Mouse (Mus musculus) intestine, postnatal 0 days (tissue): ENCODE data around the gene Ryr1. TPM values are rescaled to one million over a fixed set of nuclear protein-coding genes. Genes with fewer than 3 reads are reported as not detected.
"Not testable (repeated sequence)": the region's sequence is repeated elsewhere in the genome, so short reads cannot be mapped to it uniquely, and the experiment has no call there.

ENCODE experiments used
- ATAC-seq: fragments of 200-750 bp; cut with Nextera tagmentation; 2 replicates; pipeline ENCODE4 v1.8.0; 2017; ENCODE audit warnings: mild to moderate bottlenecking, moderate TSS enrichment, moderate library complexity
- H3K27ac ChIP-seq: fragments of 300-500 bp; sonication (generic); 2 replicates; pipeline ENCODE4 v1.5.1; 2014; ENCODE audit warnings: mild to moderate bottlenecking, low read depth, low read length, moderate library complexity
- H3K27me3 ChIP-seq: fragments of 300-500 bp; sonication (generic); replicated peaks from 2 replicates; pipeline ENCODE4 v1.6.1; 2014; ENCODE audit warnings: low read length, mixed read lengths; ENCODE audit not compliant: control insufficient read depth, insufficient read depth
- H3K36me3 ChIP-seq: fragments of 300-500 bp; sonication (generic); 2 replicates; pipeline ENCODE4 v1.6.1; 2014; ENCODE audit warnings: mild to moderate bottlenecking, moderate library complexity; ENCODE audit not compliant: control insufficient read depth, insufficient read depth
- H3K4me1 ChIP-seq: fragments of 300-500 bp; sonication (generic); replicated peaks from 2 replicates; pipeline ENCODE4 v1.6.1; 2014; ENCODE audit warnings: antibody characterized with exemption, low read length, mixed read lengths; ENCODE audit not compliant: control insufficient read depth, insufficient read depth
- H3K4me2 ChIP-seq: fragments of 300-500 bp; sonication (generic); replicated peaks from 2 replicates; pipeline ENCODE4 v1.6.1; 2014; ENCODE audit warnings: low read depth, mild to moderate bottlenecking, moderate library complexity
- H3K4me3 ChIP-seq: fragments of 300-500 bp; sonication (generic); 2 replicates; pipeline ENCODE4 v1.5.1; 2014; ENCODE audit warnings: low read depth, low read length
- H3K9ac ChIP-seq: fragments of 300-500 bp; sonication (generic); 2 replicates; pipeline ENCODE4 v1.6.1; 2014; ENCODE audit warnings: mild to moderate bottlenecking, low read depth, low read length
- H3K9me3 ChIP-seq: fragments of 300-500 bp; sonication (generic); 2 replicates; pipeline ENCODE4 v1.6.1; 2016; ENCODE audit warnings: mixed run types; ENCODE audit not compliant: control insufficient read depth
- CTCF ChIP-seq: sonication (generic); IDR thresholded peaks from 2 replicates; pipeline ENCODE4 v1.5.1; 2016; ENCODE audit warnings: low read depth, mild to moderate bottlenecking, control low read depth, antibody characterized with exemption, moderate library complexity
- WGBS: fragments of 180-500 bp; shearing (Covaris S2); extraction: QIAGEN DNeasy Blood & Tissue Kit; methylation state at CpG from one replicate; pipeline ENCODE4 v1.1.7; 2014; 5-methylcytosine and 5-hydroxymethylcytosine counted together
- polyA plus RNA-seq: library from polyadenylated mRNA; unstranded; fragments of >200 nt; fragmentation: Nextera tagmentation; extraction: Ambion mirVana; gene quantifications from 2 replicates; pipeline ENCODE4 v1.2.1, GENCODE M21; 2015

The Ryr1 gene
- polyA plus RNA-seq, 1 experiment from 2014 or later, result 0.43 TPM

GRCm38 (mm10) chr7:29151486-29151885, 26.5 kb upstream of the Ryr1 start:
- Histone ChIP-seq H3K4me2 (no peak overlapping the region), H3K4me1 (no peaks in the 10 kb centered on the region; the same call in 1 of the 2 replicates), H3K36me3 (peaks cover 17% of the 10 kb centered on the region), H3K4me3 (no peak overlapping the region), H3K27me3 (no peaks in the 10 kb centered on the region), H3K9ac (no peak overlapping the region), H3K9me3 (no peaks in the 10 kb centered on the region), H3K27ac (no peak overlapping the region)
- ATAC-seq, result no peak
- TF ChIP-seq CTCF, result no peak
- WGBS, result 68% methylated on average over 10 of the region's 10 CpGs

GRCm38 (mm10) chr7:29148771-29149170, 23.8 kb upstream of the Ryr1 start:
- no peaks in the 10 kb centered on the region for H3K9me3 ChIP-seq
- no peak overlapping the region for H3K4me3 ChIP-seq
- no peak for TF ChIP-seq CTCF
- H3K27me3 ChIP-seq, result no peaks in the 10 kb centered on the region
- no peak for ATAC-seq
- H3K9ac ChIP-seq, result no peak overlapping the region
- H3K4me1 ChIP-seq, result no peaks in the 10 kb centered on the region
- peaks cover 6% of the 10 kb centered on the region; the same call in 1 of the 2 replicates for H3K36me3 ChIP-seq
- H3K4me2 ChIP-seq, result no peak overlapping the region
- WGBS, result 80% methylated on average over 15 of the region's 15 CpGs
- H3K27ac ChIP-seq, result no peak overlapping the region

GRCm38 (mm10) chr7:29146625-29147367, 21.8 kb upstream of the Ryr1 start:
- no peaks in the 10 kb centered on the region for H3K36me3 ChIP-seq
- peak; percentile 89 for ATAC-seq
- no peaks in the 10 kb centered on the region for H3K27me3 ChIP-seq
- WGBS, result 53% methylated on average over 7 of the region's 7 CpGs
- H3K9ac ChIP-seq, result no peak overlapping the region
- no peaks in the 10 kb centered on the region for H3K9me3 ChIP-seq
- no peak overlapping the region for H3K4me3 ChIP-seq
- peak overlapping the region; percentile 54; the same call in 1 of the 2 replicates for H3K27ac ChIP-seq
- TF ChIP-seq CTCF, result no peak
- no peak overlapping the region for H3K4me2 ChIP-seq
- H3K4me1 ChIP-seq, result no peaks in the 10 kb centered on the region

GRCm38 (mm10) chr7:29144006-29144405, 19.0 kb upstream of the Ryr1 start:
- no peak overlapping the region for H3K4me3 ChIP-seq
- H3K27ac ChIP-seq, result no peak overlapping the region
- H3K9ac ChIP-seq, result no peak overlapping the region
- TF ChIP-seq CTCF, result no peak
- H3K27me3 ChIP-seq, result no peaks in the 10 kb centered on the region
- ATAC-seq, result no peak
- H3K4me1 ChIP-seq, result no peaks in the 10 kb centered on the region
- H3K4me2 ChIP-seq, result no peak overlapping the region
- no peaks in the 10 kb centered on the region for H3K36me3 ChIP-seq
- whole genome bisulfite sequencing, result 79% methylated on average over 4 of the region's 4 CpGs
- H3K9me3 ChIP-seq, result no peaks in the 10 kb centered on the region

GRCm38 (mm10) chr7:29141416-29141815, 16.4 kb upstream of the Ryr1 start:
- H3K36me3 ChIP-seq, result no peaks in the 10 kb centered on the region
- WGBS, result 76% methylated on average over 8 of the region's 8 CpGs
- H3K27me3 ChIP-seq, result no peaks in the 10 kb centered on the region; the same call in 1 of the 2 replicates
- no peaks in the 10 kb centered on the region for H3K4me1 ChIP-seq
- no peak for TF ChIP-seq CTCF
- H3K4me3 ChIP-seq, result no peak overlapping the region
- no peak overlapping the region for H3K4me2 ChIP-seq
- no peak overlapping the region for H3K27ac ChIP-seq
- no peak overlapping the region for H3K9ac ChIP-seq
- ATAC-seq, result no peak
- no peaks in the 10 kb centered on the region for H3K9me3 ChIP-seq

GRCm38 (mm10) chr7:29139237-29139636, 14.3 kb upstream of the Ryr1 start:
- ATAC-seq, H3K9me3 ChIP-seq, H3K4me3 ChIP-seq, H3K4me2 ChIP-seq, H3K27ac ChIP-seq, H3K9ac ChIP-seq, H3K36me3 ChIP-seq, H3K4me1 ChIP-seq, H3K27me3 ChIP-seq: not testable (repeated sequence)
- WGBS, result 86% methylated on average over 3 of the region's 4 CpGs
